Mouse (Mus musculus): ENCODE measurements around the gene Eln.

Gene Eln

GRCm38 (mm10) chr5:134743991-134744390 is 3.1 kb downstream of the Eln start:
- DNase-seq (ENCODE audit: low spot score in 2 of 2) = no peak

- DNase-seq (ENCODE audit: low spot score in 2 of 2) = peak in 1 of 2 experiments; percentile 35
Measured at GRCm38 (mm10) chr5:134742221-134742795, 4.8 kb downstream of the Eln start.

GRCm38 (mm10) chr5:134740501-134741341 is 6.4 kb downstream of the Eln start:
- no peak for DNase-seq (ENCODE audit: low spot score in 2 of 2)

GRCm38 (mm10) chr5:134739951-134740350 is 7.2 kb downstream of the Eln start:
- no peak for DNase-seq (ENCODE audit: low spot score in 2 of 2)

GRCm38 (mm10) chr5:134734920-134735319 is 12.2 kb downstream of the Eln start:
- no peak for DNase-seq (ENCODE audit: low spot score in 2 of 2)

- no peak for DNase-seq (ENCODE audit: low spot score in 2 of 2)
Measured at GRCm38 (mm10) chr5:134734072-134734471, 13.1 kb downstream of the Eln start.

GRCm38 (mm10) chr5:134733241-134733640 is 13.9 kb downstream of the Eln start:
- DNase-seq (ENCODE audit: low spot score in 2 of 2) = no peak

GRCm38 (mm10) chr5:134729124-134729523 is 18.0 kb downstream of the Eln start:
- no peak for DNase-seq (ENCODE audit: low spot score in 2 of 2)

- no peak for DNase-seq (ENCODE audit: low spot score in 2 of 2)
Measured at GRCm38 (mm10) chr5:134728535-134728934, 18.6 kb downstream of the Eln start.

- DNase-seq (ENCODE audit: low spot score in 2 of 2) = no peak
Measured at GRCm38 (mm10) chr5:134727001-134727639, 20.0 kb downstream of the Eln start.

- DNase-seq (ENCODE audit: low spot score in 2 of 2) = no peak
Measured at GRCm38 (mm10) chr5:134725299-134725698, 21.8 kb downstream of the Eln start.

GRCm38 (mm10) chr5:134720058-134720457 is 27.1 kb downstream of the Eln start:
- no peak for DNase-seq (ENCODE audit: low spot score in 2 of 2)

GRCm38 (mm10) chr5:134711076-134711475 is 36.0 kb downstream of the Eln start:
- DNase-seq (ENCODE audit: low spot score in 2 of 2) = no peak

- no peak for DNase-seq (ENCODE audit: low spot score in 2 of 2)
Measured at GRCm38 (mm10) chr5:134709275-134709674, 37.8 kb downstream of the Eln start.

- peak; percentile 57 to 80 for DNase-seq (ENCODE audit: low spot score in 2 of 2)
Measured at GRCm38 (mm10) chr5:134704157-134704556, 43.0 kb downstream of the Eln start.

GRCm38 (mm10) chr5:134695539-134695938 is 51.6 kb downstream of the Eln start:
- DNase-seq (ENCODE audit: low spot score in 2 of 2) = no peak

GRCm38 (mm10) chr5:134695082-134695481 is 52.0 kb downstream of the Eln start:
- no peak for DNase-seq (ENCODE audit: low spot score in 2 of 2)

GRCm38 (mm10) chr5:134692704-134693103 is 54.4 kb downstream of the Eln start:
- DNase-seq (ENCODE audit: low spot score in 2 of 2) = no peak

GRCm38 (mm10) chr5:134688718-134689284 is 58.3 kb downstream of the Eln start:
- DNase-seq (ENCODE audit: low spot score in 2 of 2) = peak; percentile 96 to 97

- peak in 1 of 2 experiments; percentile 67 for DNase-seq (ENCODE audit: low spot score in 2 of 2)
Measured at GRCm38 (mm10) chr5:134688086-134688717, 58.9 kb downstream of the Eln start, which contains the start of gene Limk1. Limk1 (minus strand) TSS chr5:134688598.

GRCm38 (mm10) chr5:134687187-134687586 is 59.9 kb downstream of the Eln start:
- no peak for DNase-seq (ENCODE audit: low spot score in 2 of 2)

- DNase-seq (ENCODE audit: low spot score in 2 of 2) = no peak
Measured at GRCm38 (mm10) chr5:134686541-134686940, 60.6 kb downstream of the Eln start.
